Mouse (Mus musculus) liver, embryonic 14.5 days (tissue): ENCODE data around the gene Hist2h2ab. TPM values are rescaled to one million over a fixed set of nuclear protein-coding genes. Genes with fewer than 3 reads are reported as not detected.
"Not testable (repeated sequence)": the region's sequence is repeated elsewhere in the genome, so short reads cannot be mapped to it uniquely, and the experiment has no call there.

Experiments used
- ATAC-seq: fragments of 200-750 bp; cut with Nextera tagmentation; 2 replicates; pipeline ENCODE4 v1.8.0; 2017; ENCODE audit warnings: moderate number of reproducible peaks, mild to moderate bottlenecking, moderate library complexity; ENCODE audit not compliant: insufficient read depth
- DNase-seq, 3 experiments: peaks; one replicate each; pipeline ENCODE4 v3.0.0-alpha.2; 2012 to 2013; ENCODE audit warnings: low read depth in 3 of 3, low spot score in 3 of 3
- H3K27ac ChIP-seq: fragments of 300-500 bp; sonication (generic); 2 replicates; pipeline ENCODE4 v1.5.1; 2014; ENCODE audit warnings: moderate library complexity, mild to moderate bottlenecking, control low read depth, inconsistent platforms
- H3K27me3 ChIP-seq: fragments of 300-500 bp; sonication (generic); 2 replicates; pipeline ENCODE4 v1.6.1; 2014; ENCODE audit warnings: mild to moderate bottlenecking, low read length, moderate library complexity; ENCODE audit not compliant: control insufficient read depth, insufficient read depth
- H3K36me3 ChIP-seq: fragments of 300-500 bp; sonication (generic); replicated peaks from 2 replicates; pipeline ENCODE4 v1.6.1; 2014; ENCODE audit warnings: low read depth; ENCODE audit not compliant: control insufficient read depth, insufficient read depth
- H3K4me1 ChIP-seq, 2 experiments: fragments of 200-500 bp in 1 of 2; fragments of 300-500 bp in 1 of 2; sonication (generic) in 1 of 2; replicated peaks; 2 replicates each; pipeline ENCODE4 v1.6.1; 2012 to 2014; ENCODE audit warnings: antibody characterized with exemption in 1 of 2, inconsistent platforms in 1 of 2, low read length in 1 of 2; ENCODE audit not compliant: control insufficient read depth in 2 of 2, insufficient read depth in 2 of 2
- H3K4me2 ChIP-seq: fragments of 300-500 bp; sonication (generic); 2 replicates; pipeline ENCODE4 v1.6.1; 2014; ENCODE audit warnings: low read depth, mild to moderate bottlenecking, control low read depth, moderate library complexity
- H3K4me3 ChIP-seq, 2 experiments: fragments of 200-500 bp in 1 of 2; fragments of 300-500 bp in 1 of 2; sonication (generic) in 1 of 2; 2 replicates each; pipeline ENCODE4 v1.5.1; 2012 to 2014; ENCODE audit warnings: low read depth in 2 of 2, low read length in 2 of 2, mild to moderate bottlenecking in 2 of 2, control low read depth in 1 of 2, inconsistent platforms in 1 of 2, moderate library complexity in 1 of 2; ENCODE audit not compliant: insufficient read depth in 1 of 2
- H3K9ac ChIP-seq: fragments of 300-500 bp; sonication (generic); replicated peaks from 2 replicates; pipeline ENCODE4 v1.6.1; 2014; ENCODE audit warnings: mild to moderate bottlenecking, control low read depth, moderate library complexity
- H3K9me3 ChIP-seq: fragments of 300-500 bp; sonication (generic); 2 replicates; pipeline ENCODE4 v1.6.1; 2016; ENCODE audit warnings: low read length, mixed read lengths; ENCODE audit not compliant: control insufficient read depth
- CTCF ChIP-seq: IDR thresholded peaks from 2 replicates; pipeline ENCODE4 v1.5.1; 2016; ENCODE audit warnings: antibody characterized with exemption, low read depth, control low read depth
- EP300 ChIP-seq: IDR thresholded peaks from 2 replicates; pipeline ENCODE4 v1.6.1; 2016; ENCODE audit warnings: antibody characterized with exemption, low read depth
- WGBS: fragments of 180-500 bp; shearing (Covaris S2); extraction: QIAGEN DNeasy Blood & Tissue Kit; methylation state at CpG from one replicate; pipeline ENCODE4 v1.1.7; 2014; ENCODE audit not compliant: insufficient replicate concordance; 5-methylcytosine and 5-hydroxymethylcytosine counted together
- polyA plus RNA-seq, 2 experiments: library from polyadenylated mRNA; depleted of rRNA in 1 of 2; stranded (reverse) in 1 of 2; unstranded in 1 of 2; fragments of >200 nt; fragmentation: Nextera tagmentation in 1 of 2; extraction: Ambion mirVana in 1 of 2; gene quantifications; 2 replicates each; pipeline versions ENCODE4 v1.2.1 to v1.2.3; 2012 to 2014

Gene Hist2h2ab
- polyA plus RNA-seq, 2 experiments: 0.52 to 0.68 TPM

- Histone ChIP-seq H3K27me3 (no peaks in the 10 kb centered on the region), H3K27ac (peak within 1 kb of the TSS; percentile 92), H3K4me1 (peaks cover 7 to 12% of the 10 kb centered on the region in 2 experiments; a peak in 3 of 4 replicates), H3K4me2 (peak within 1 kb of the TSS; percentile 94), H3K9ac (peak within 1 kb of the TSS; percentile 90), H3K4me3 (peak within 1 kb of the TSS; percentile 65 to 93), H3K9me3 (no peaks in the 10 kb centered on the region), H3K36me3 (peaks cover 32% of the 10 kb centered on the region)
- TF ChIP-seq EP300 (no peak; the same call in none of the 2 replicates), CTCF (no peak)
- under 1% methylated on average over 58 of the region's 58 CpGs for WGBS
- ATAC-seq (peak; percentile 90), DNase-seq (peak; percentile 79 to 90 (median 82))
These were observed 47.2 kb upstream of the Hist2h2ab start, which contains the start of gene Sf3b4 for GRCm38 (mm10) chr3:96172197-96173178. TSS of gene Sf3b4 (plus strand) at chr3:96172332.

GRCm38 (mm10) chr3:96173185-96173584, 46.5 kb upstream of the Hist2h2ab start:
- TF ChIP-seq CTCF (no peak), EP300 (no peak)
- no peaks in the 10 kb centered on the region for H3K9me3 ChIP-seq
- no peak for ATAC-seq
- H3K4me3 ChIP-seq: peak overlapping the region; percentile 65 to 93
- H3K4me2 ChIP-seq: peak overlapping the region; percentile 94
- H3K36me3 ChIP-seq: peaks cover 38% of the 10 kb centered on the region
- DNase-seq: no peak
- peak overlapping the region; percentile 90 for H3K9ac ChIP-seq
- H3K4me1 ChIP-seq: peaks cover 7 to 12% of the 10 kb centered on the region in 2 experiments; a peak in 3 of 4 replicates
- WGBS: 25% methylated on average over 7 of the region's 7 CpGs
- H3K27me3 ChIP-seq: no peaks in the 10 kb centered on the region
- no peak overlapping the region for H3K27ac ChIP-seq

- H3K27ac ChIP-seq, H3K9me3 ChIP-seq, H3K9ac ChIP-seq, DNase-seq, H3K27me3 ChIP-seq, ATAC-seq: not testable (repeated sequence)
- Histone ChIP-seq H3K4me2 (peak overlapping the region; percentile 94), H3K36me3 (peaks cover 38% of the 10 kb centered on the region), H3K4me1 (peaks cover 7 to 12% of the 10 kb centered on the region in 2 experiments; a peak in 3 of 4 replicates), H3K4me3 (0 out of 4 replicates have a peak overlapping the region, but pooled peaks have one; percentile 2 to 14)
- 75% methylated on average over 4 of the region's 4 CpGs for whole genome bisulfite sequencing
These were observed 45.6 kb upstream of the Hist2h2ab start for GRCm38 (mm10) chr3:96174042-96174441.

GRCm38 (mm10) chr3:96175251-96175650, 44.4 kb upstream of the Hist2h2ab start:
- Histone ChIP-seq H3K4me2 (no peak overlapping the region), H3K27me3 (no peaks in the 10 kb centered on the region), H3K4me1 (peaks cover 7 to 12% of the 10 kb centered on the region in 2 experiments; a peak in 3 of 4 replicates), H3K27ac (no peak overlapping the region), H3K4me3 (no peak overlapping the region), H3K9ac (no peak overlapping the region), H3K36me3 (peaks cover 38% of the 10 kb centered on the region), H3K9me3 (no peaks in the 10 kb centered on the region)
- ATAC-seq (no peak), DNase-seq (no peak)
- 81% methylated on average over 6 of the region's 6 CpGs for WGBS
- TF ChIP-seq CTCF (no peak), EP300 (no peak)

GRCm38 (mm10) chr3:96178427-96178826, 41.2 kb upstream of the Hist2h2ab start:
- Histone ChIP-seq H3K9ac (no peak overlapping the region), H3K27me3 (peaks cover 3% of the 10 kb centered on the region; the same call in 1 of the 2 replicates), H3K36me3 (peaks cover 38% of the 10 kb centered on the region), H3K27ac (no peak overlapping the region), H3K4me2 (no peak overlapping the region), H3K4me1 (peaks cover 0 to 9% of the 10 kb centered on the region in 2 experiments; a peak in 2 of 4 replicates), H3K4me3 (no peak overlapping the region), H3K9me3 (no peaks in the 10 kb centered on the region)
- no peak for ATAC-seq
- 81% methylated on average over 4 of the region's 4 CpGs for WGBS
- TF ChIP-seq CTCF (no peak), EP300 (no peak)
- no peak for DNase-seq
